Comparison of ENCODE assay signal across 9 mouse cellular contexts in the genomic region with DNA sequence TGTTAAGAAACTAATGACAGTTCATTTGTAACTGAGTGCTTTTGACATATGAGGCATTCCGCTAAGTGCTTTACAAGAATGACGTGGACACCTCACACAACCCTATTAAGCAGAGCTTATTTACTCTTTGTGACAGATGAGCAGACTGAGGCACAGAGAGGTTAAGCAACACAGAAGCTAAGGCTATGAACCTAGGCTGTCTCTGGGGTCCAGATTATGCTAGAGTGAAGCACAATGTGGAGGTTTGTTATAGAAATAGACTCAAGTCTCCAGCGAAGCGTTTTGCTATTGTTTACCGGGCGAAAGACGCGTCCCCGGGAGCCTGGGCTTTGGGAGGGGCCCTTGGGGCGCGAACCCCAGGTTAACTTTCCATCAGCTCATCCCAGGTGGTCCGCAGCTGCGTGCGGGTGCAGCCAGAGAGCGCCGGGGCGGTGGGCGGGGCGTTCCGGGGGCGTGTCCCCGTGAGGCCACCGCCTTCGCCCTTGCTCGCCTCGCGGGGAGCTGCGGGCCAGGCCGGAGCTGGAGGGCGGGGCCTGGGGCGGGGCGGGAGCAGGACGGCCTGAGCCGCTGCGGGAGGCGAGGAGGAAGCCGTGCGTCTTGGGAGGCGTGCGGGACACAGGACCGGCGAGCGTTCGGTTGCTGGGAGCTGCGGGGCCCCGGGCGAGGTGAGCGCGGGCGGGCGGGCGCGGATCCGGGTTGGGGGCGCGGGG. TPM values are rescaled to one million over a fixed set of nuclear protein-coding genes. Genes with fewer than 3 reads are reported as not detected.
DNase-seq lines count a peak whose midpoint lies in the region; ATAC-seq and TF ChIP-seq lines count a peak whose summit lies in the region.
"Had no signal": no experiment of that assay in that cellular context is flagged by ENCODE, and none has a peak within 500 bp of the region (broad histone marks: within the 10 kb centered on the region; RNA-seq: fewer than 3 reads in every experiment).

Gene Igsf3, plus strand, starts transcription at position 546 of the 710 bp plus-strand sequence.

- H3K27ac ChIP-seq in embryonic facial prominence, embryonic 11.5 days (replicated peaks; ENCODE audit: low read depth, low read length), result peak within 1 kb of the TSS; percentile 81
- peak within 1 kb of the TSS; percentile 84 for H3K27ac ChIP-seq in limb, embryonic 15.5 days
- H3K27ac ChIP-seq in midbrain, postnatal 0 days (ENCODE audit: low read depth, low read length), result peak within 1 kb of the TSS; percentile 79

- peaks cover 7% of the 10 kb centered on the region for H3K4me1 ChIP-seq in embryonic facial prominence, embryonic 11.5 days (ENCODE audit: control insufficient read depth, insufficient read depth, low read length)
- peaks cover 43% of the 10 kb centered on the region for H3K4me1 ChIP-seq in limb, embryonic 15.5 days
- peaks cover 26% of the 10 kb centered on the region for H3K4me1 ChIP-seq in midbrain, postnatal 0 days (ENCODE audit: insufficient read depth, low read length)

- H3K36me3 ChIP-seq in embryonic facial prominence, embryonic 11.5 days (replicated peaks; ENCODE audit: control insufficient read depth, insufficient read depth, low read depth, low read length), result no peaks in the 10 kb centered on the region
- no peaks in the 10 kb centered on the region for H3K36me3 ChIP-seq in limb, embryonic 15.5 days
- H3K36me3 ChIP-seq in midbrain, postnatal 0 days (ENCODE audit: insufficient read depth, low read length), result no peaks in the 10 kb centered on the region

- no peak for TF ChIP-seq CTCF in midbrain, postnatal 0 days (IDR thresholded peaks at IDR 0.05)

- peak within 1 kb of the TSS; percentile 86 for H3K4me2 ChIP-seq in embryonic facial prominence, embryonic 11.5 days (ENCODE audit: low read depth, low read length)
- H3K4me2 ChIP-seq in limb, embryonic 15.5 days, result peak within 1 kb of the TSS; percentile 82
- H3K4me2 ChIP-seq in midbrain, postnatal 0 days (ENCODE audit: low read depth, low read length, poor library complexity, severe bottlenecking), result peak within 1 kb of the TSS; percentile 86

- peak; percentile 80 for ATAC-seq in embryonic facial prominence, embryonic 11.5 days (replicated peaks; ENCODE audit: insufficient number of reproducible peaks, low FRiP score, low TSS enrichment, low read depth)
- ATAC-seq in limb, embryonic 15.5 days (ENCODE audit: insufficient number of reproducible peaks, low FRiP score, low TSS enrichment, low read depth), result peak; percentile 79
- ATAC-seq in midbrain, postnatal 0 days (ENCODE audit: low FRiP score), result peak; percentile 70

- no peaks in the 10 kb centered on the region for H3K9me3 ChIP-seq in embryonic facial prominence, embryonic 11.5 days (replicated peaks; ENCODE audit: control insufficient read depth, low read length)
- no peaks in the 10 kb centered on the region for H3K9me3 ChIP-seq in limb, embryonic 15.5 days
- no peaks in the 10 kb centered on the region for H3K9me3 ChIP-seq in midbrain, postnatal 0 days (ENCODE audit: low read length)

- H3K4me3 ChIP-seq in embryonic facial prominence, embryonic 11.5 days (ENCODE audit: low read depth, low read length), result peak within 1 kb of the TSS; percentile 93
- peak within 1 kb of the TSS; percentile 83 for H3K4me3 ChIP-seq in limb, embryonic 15.5 days
- peak within 1 kb of the TSS; percentile 90 for H3K4me3 ChIP-seq in midbrain, postnatal 0 days (ENCODE audit: low read depth, low read length)

- DNase-seq in 3134 (ENCODE audit: extremely low read depth, insufficient read length, low spot score), result peak; percentile 79
- DNase-seq in adrenal gland, postnatal 25 days, result peak; percentile 89
- DNase-seq in embryonic facial prominence, embryonic 11.5 days (ENCODE audit: low spot score), result peak; percentile 92
- peak; percentile 74 to 77 for DNase-seq in heart, adult 9 months (ENCODE audit: low spot score in 2 of 2)
- DNase-seq in kidney, adult 9 months, result peak; percentile 79
- peak; percentile 66 for DNase-seq in midbrain, postnatal 0 days (ENCODE audit: low spot score)
- peak; percentile 83 to 90 for DNase-seq in spleen, postnatal 4 days (ENCODE audit: low spot score in 2 of 2)

- peak within 1 kb of the TSS; percentile 90 for H3K9ac ChIP-seq in embryonic facial prominence, embryonic 11.5 days (replicated peaks; ENCODE audit: low read length)
- H3K9ac ChIP-seq in limb, embryonic 15.5 days, result peak within 1 kb of the TSS; percentile 73
- H3K9ac ChIP-seq in midbrain, postnatal 0 days (replicated peaks; ENCODE audit: low read length, poor library complexity, severe bottlenecking), result peak within 1 kb of the TSS; percentile 89

- WGBS in embryonic facial prominence, embryonic 11.5 days, result 5% methylated on average over 35 of the region's 56 CpGs
- 5% methylated on average over 33 of the region's 56 CpGs for WGBS in limb, embryonic 15.5 days
- WGBS in midbrain, postnatal 0 days, result 5% methylated on average over 35 of the region's 56 CpGs

- no peaks in the 10 kb centered on the region for H3K27me3 ChIP-seq in embryonic facial prominence, embryonic 11.5 days (ENCODE audit: control insufficient read depth, insufficient read depth, low read length)
- H3K27me3 ChIP-seq in limb, embryonic 15.5 days, result no peaks in the 10 kb centered on the region
- no peaks in the 10 kb centered on the region for H3K27me3 ChIP-seq in midbrain, postnatal 0 days (ENCODE audit: insufficient read depth, low read length)

RNA-seq across cellular contexts. Expression of gene Igsf3, which starts in this region (rescaled TPM):
- total RNA-seq in adrenal gland, postnatal 25 days (2021), result 5.5 and 7.0 TPM in 2 replicates
- polyA plus RNA-seq in embryonic facial prominence, embryonic 11.5 days (2014; fragmentation: Nextera tagmentation; extraction: Ambion mirVana), result 40.6 and 42.3 TPM in 2 replicates
- polyA plus RNA-seq in limb, embryonic 15.5 days (2015; fragmentation: Nextera tagmentation; extraction: Ambion mirVana), result 52.6 and 54.8 TPM in 2 replicates
- total RNA-seq in midbrain, postnatal 0 days (2014; rRNA removed), result 102 and 104 TPM in 2 replicates
- 84.2 and 84.9 TPM in 2 replicates for polyA plus RNA-seq in midbrain, postnatal 0 days (2015; fragmentation: Nextera tagmentation; extraction: Ambion mirVana)
- total RNA-seq: MEL had no signal

Comparison
In these comparisons a context has a peak if more than half of its experiments do, and no peak if none do; other contexts are left out.
1. Peak in every context shown above with its lines: DNase-seq, ATAC-seq, H3K4me3 ChIP-seq and H3K27ac ChIP-seq.
2. RNA of gene Igsf3 (total RNA-seq): 102 to 104 TPM in midbrain, postnatal 0 days; 5.5 to 7.0 TPM in adrenal gland, postnatal 25 days; every median in the first group is over 10 times any median in the second.